Mouse (Mus musculus) heart, postnatal 10 days (tissue): Measurements from ENCODE around the gene Drc7. TPM values are rescaled to one million over a fixed set of nuclear protein-coding genes. Genes with fewer than 3 reads are reported as not detected.

ENCODE experiments used
- DNase-seq, 2 experiments: peaks; one replicate each; pipeline ENCODE4 v3.0.0; 2021
- intact Hi-C: fragments of 180-260 bp; cut with DNase I; formaldehyde crosslinking; loops from one replicate; pipeline ENCODE4 v1.15.1; 2025
- total RNA-seq, 2 experiments: library from RNA; stranded (reverse); gene quantifications; 2 replicates each; pipeline ENCODE4 v1.2.3; 2021

Drc7 gene
- total RNA-seq, 2 experiments from 2014 or later: not detected

DNA sequence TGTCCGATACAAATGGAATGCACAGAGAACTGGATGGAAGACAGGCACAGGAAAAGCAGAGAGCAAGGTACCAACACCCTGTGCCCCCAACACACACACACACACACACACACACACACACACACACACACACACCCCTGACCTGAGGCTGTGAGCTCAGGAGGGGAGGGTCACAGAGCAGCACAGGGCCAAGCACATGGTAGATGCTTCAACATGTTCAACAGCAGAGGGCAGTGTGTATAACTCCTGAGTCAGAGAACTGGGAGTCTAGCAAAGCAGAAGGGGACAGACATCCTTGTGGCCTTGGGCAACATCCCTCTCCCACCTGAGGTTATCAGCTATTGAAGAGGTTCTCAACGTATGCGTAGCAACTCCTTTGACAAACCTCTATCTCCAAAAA lies 58.8 kb downstream of the Drc7 start:
- intact Hi-C loops: no loop called here
- DNase-seq: peak; percentile 39 to 51

DNA sequence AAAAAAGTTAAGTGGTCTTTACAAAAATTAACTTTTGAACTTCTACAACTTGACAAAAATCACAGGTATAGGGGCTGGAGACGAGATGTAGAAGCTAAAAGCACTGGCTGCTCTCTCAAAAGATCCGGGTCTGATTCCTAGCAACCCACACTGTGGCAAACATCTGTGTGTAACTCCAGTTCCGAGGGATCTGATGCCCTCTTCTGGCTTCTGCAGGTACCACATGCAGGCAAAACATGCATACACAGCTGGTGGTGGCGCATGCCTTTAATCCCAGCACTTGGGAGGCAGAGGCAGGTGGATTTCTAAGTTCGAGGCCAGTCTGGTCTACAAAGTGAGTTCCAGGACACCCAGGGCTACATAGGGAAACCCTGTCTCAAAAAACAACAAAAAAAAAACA lies 68.6 kb downstream of the Drc7 start:
- intact Hi-C loops: no loop called here
- DNase-seq: no peak

DNA sequence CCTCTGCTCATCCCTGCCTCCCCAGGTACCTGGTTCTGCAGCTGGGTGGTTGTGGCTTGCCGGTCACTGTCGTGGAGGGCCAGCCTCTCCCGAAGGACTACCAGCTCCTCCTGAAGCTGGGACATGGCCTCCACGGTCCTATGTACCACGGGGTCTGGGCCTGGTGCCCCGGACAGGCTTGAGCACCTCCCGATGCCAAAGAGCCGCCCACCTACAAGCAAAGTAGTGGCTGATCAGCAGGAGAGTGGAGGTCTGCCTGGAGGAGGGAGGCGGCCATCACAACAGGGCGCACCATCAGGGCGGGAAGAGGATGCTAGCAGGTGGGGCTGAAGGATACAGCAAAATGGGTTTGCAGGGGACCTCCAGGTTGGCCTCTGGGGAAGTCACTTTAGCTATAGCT lies 71.6 kb downstream of the Drc7 start:
- no peak for DNase-seq
- intact Hi-C loops: no loop called here

DNA sequence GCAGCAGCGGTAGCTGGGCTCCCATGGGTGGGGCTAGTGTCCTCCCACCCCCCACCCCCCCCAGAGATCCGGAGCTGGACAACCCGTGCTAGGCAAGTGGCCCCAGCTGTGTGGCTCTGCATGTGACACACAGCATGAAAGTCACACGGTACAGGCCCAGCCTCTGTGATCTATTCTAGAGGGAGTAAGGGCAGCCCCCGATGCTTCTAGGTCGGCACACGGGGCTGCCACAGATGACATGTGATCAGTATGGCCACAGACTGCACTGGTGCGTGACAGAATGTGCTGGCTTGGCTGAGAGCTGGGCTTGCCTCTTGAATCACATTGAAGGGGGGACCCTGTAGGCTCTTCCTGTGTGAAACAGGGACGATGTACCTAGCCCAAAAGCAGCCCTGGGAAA lies 72.8 kb downstream of the Drc7 start:
- intact Hi-C loops: no loop called here
- no peak for DNase-seq

Other genes with a start within 250 kb of the Drc7 start
- gene Ccl17, start 244.7 kb upstream of the Drc7 start, total RNA-seq: not detected
- gene Coq9, start 216.8 kb upstream of the Drc7 start, total RNA-seq: 100 to 1,000 TPM; 332 to 338 TPM
- 10 to 100 TPM; 74.8 to 87.7 TPM for gene Ciapin1, start 216.7 kb upstream of the Drc7 start, total RNA-seq
- 10 to 100 TPM; 61.5 to 63.6 TPM for gene Polr2c, start 197.7 kb upstream of the Drc7 start, total RNA-seq
- 10 to 100 TPM; 34.2 to 44.2 TPM for gene Dok4, start 178.8 kb upstream of the Drc7 start, total RNA-seq
- gene Ccdc102a, start 137.0 kb upstream of the Drc7 start, total RNA-seq: 10 to 100 TPM; 15.3 to 16.0 TPM
- gene Adgrg5, start 131.4 kb upstream of the Drc7 start, total RNA-seq: under 1 TPM; 0.31 to 0.42 TPM
- 10 to 100 TPM; 36.6 to 61.8 TPM for gene Adgrg1, start 80.4 kb upstream of the Drc7 start, total RNA-seq
- 1 to 10 TPM; 2.0 to 3.4 TPM for gene Adgrg3, start 37.4 kb upstream of the Drc7 start, total RNA-seq
- 1 to 10 TPM; 9.3 TPM for gene Katnb1, start 26.1 kb downstream of the Drc7 start, total RNA-seq
- 10 to 100 TPM; 64.8 to 73.9 TPM for gene Kifc3, start 147.7 kb downstream of the Drc7 start, total RNA-seq